Mouse (Mus musculus): ENCODE results near the gene Wfdc9. TPM values are rescaled to one million over a fixed set of nuclear protein-coding genes. Genes with fewer than 3 reads are reported as not detected.

Wfdc9 gene
- total RNA-seq, 1 experiment: not detected

DNA sequence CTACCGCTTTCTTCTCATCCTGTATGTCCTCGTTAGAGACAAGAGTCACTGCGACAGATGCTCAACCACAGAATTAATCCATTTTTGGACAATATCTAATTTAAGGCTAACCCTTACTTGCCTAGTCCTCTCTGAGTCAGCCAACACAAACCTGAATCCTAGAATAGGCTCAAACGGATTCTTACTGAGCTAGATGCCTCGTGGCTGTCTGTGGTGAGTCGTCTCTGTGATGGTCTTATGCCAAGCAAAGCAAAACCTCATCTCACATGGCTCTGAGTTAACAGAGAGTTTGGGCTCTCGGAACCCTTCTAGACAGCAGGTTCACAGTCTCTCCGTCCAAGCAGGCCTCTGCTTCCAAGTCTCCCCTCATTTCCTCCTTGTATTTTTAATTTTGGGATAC, 52.0 kb downstream of the Wfdc9 start:
- H3K27ac ChIP-seq (ENCODE audit: insufficient read depth, low read depth, low read length, poor library complexity, severe bottlenecking): no peak overlapping the region
- TF ChIP-seq HCFC1 (IDR thresholded peaks at IDR 0.05; ENCODE audit: borderline replicate concordance, insufficient read depth, low read length): no peak
- no peak for TF ChIP-seq CHD2 (IDR thresholded peaks at IDR 0.05; ENCODE audit: low read depth, low read length)
- no peaks in the 10 kb centered on the region for H3K36me3 ChIP-seq (ENCODE audit: control insufficient read depth, insufficient read depth, low read length, poor library complexity, severe bottlenecking)
- H3K4me1 ChIP-seq (ENCODE audit: control insufficient read depth in 2 of 2, insufficient read depth in 2 of 2, low read length in 2 of 2, poor library complexity in 1 of 2): no peaks in the 10 kb centered on the region
- no peak overlapping the region for H3K4me3 ChIP-seq (ENCODE audit: insufficient read depth in 1 of 2, low read depth in 1 of 2, low read length in 2 of 2, poor library complexity in 1 of 2, severe bottlenecking in 1 of 2)
- no peak overlapping the region for H3K9ac ChIP-seq (ENCODE audit: insufficient read depth, low read depth, low read length, poor library complexity, severe bottlenecking)
- in situ Hi-C loops (cut with MboI; ENCODE audit: low sequenced_read_pairs in 2 of 2, unreplicated experiment in 2 of 2): no loop called here
- no peaks in the 10 kb centered on the region for H3K9me3 ChIP-seq (ENCODE audit: control insufficient read depth, insufficient read depth, low read depth, low read length)
- DNase-seq (ENCODE audit: low read depth, low spot score): no peak

DNA sequence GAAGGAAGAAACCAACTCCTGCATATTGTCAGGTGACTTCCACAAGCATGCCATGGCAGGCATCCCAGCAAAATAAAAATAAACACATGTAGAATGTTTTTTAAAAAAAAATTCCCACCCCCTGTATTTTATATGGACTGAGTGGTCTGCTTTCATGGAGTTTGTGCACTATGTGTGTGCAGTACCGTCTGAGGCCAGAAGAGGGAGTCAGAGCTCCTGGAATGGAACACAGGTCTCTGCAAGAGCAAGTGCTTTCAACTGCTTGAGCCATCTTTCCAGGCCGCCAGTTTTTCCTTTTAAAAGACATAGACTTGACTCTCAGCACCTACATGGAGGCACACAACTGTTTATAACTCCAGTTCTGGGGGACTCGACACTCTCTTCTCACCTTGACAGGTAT, 52.9 kb downstream of the Wfdc9 start:
- Histone ChIP-seq H3K4me3 (ENCODE audit: insufficient read depth in 1 of 2, low read depth in 1 of 2, low read length in 2 of 2, poor library complexity in 1 of 2, severe bottlenecking in 1 of 2) (no peak overlapping the region), H3K36me3 (ENCODE audit: control insufficient read depth, insufficient read depth, low read length, poor library complexity, severe bottlenecking) (no peaks in the 10 kb centered on the region), H3K9ac (ENCODE audit: insufficient read depth, low read depth, low read length, poor library complexity, severe bottlenecking) (no peak overlapping the region), H3K9me3 (ENCODE audit: control insufficient read depth, insufficient read depth, low read depth, low read length) (no peaks in the 10 kb centered on the region), H3K4me1 (ENCODE audit: control insufficient read depth in 2 of 2, insufficient read depth in 2 of 2, low read length in 2 of 2, poor library complexity in 1 of 2) (no peaks in the 10 kb centered on the region), H3K27ac (ENCODE audit: insufficient read depth, low read depth, low read length, poor library complexity, severe bottlenecking) (no peak overlapping the region)
- TF ChIP-seq CHD2 (IDR thresholded peaks at IDR 0.05; ENCODE audit: low read depth, low read length) (no peak), ZC3H11A (IDR thresholded peaks at IDR 0.05; ENCODE audit: borderline replicate concordance, low read depth, low read length) (no peak), ZNF384 (IDR thresholded peaks at IDR 0.05; ENCODE audit: low read depth, low read length) (no peak), MAFK (IDR thresholded peaks at IDR 0.05; ENCODE audit: insufficient read depth, low read depth, low read length) (no peak), HCFC1 (IDR thresholded peaks at IDR 0.05; ENCODE audit: borderline replicate concordance, insufficient read depth, low read length) (no peak)
- peak; percentile 35 for DNase-seq (ENCODE audit: low read depth, low spot score)
- in situ Hi-C loops (cut with MboI; ENCODE audit: low sequenced_read_pairs in 2 of 2, unreplicated experiment in 2 of 2): no loop called here

DNA sequence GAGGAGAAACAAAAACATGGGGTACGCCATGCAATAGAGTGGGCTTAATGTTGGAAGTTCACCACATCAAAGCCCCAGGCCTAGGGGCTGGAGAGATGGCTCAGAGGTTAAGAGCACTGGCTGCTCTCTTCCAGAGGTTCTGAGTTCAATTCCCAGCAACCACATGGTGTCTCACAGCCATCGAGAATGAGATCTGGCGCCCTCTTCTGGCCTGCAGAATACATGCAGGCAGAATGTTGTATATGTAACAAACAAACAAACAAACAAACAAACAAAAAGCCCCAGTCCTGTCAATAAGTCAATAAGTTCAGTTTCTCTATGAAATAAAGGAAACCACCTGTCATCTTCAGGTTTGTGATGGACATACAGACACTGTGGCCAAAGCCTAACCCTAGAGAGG, 56.2 kb downstream of the Wfdc9 start:
- in situ Hi-C loops (cut with MboI; ENCODE audit: low sequenced_read_pairs in 2 of 2, unreplicated experiment in 2 of 2): no loop called here
- no peak overlapping the region for H3K4me3 ChIP-seq (ENCODE audit: insufficient read depth in 1 of 2, low read depth in 1 of 2, low read length in 2 of 2, poor library complexity in 1 of 2, severe bottlenecking in 1 of 2)

More for the DNA sequence above, 56.2 kb downstream of the Wfdc9 start:
- H3K27ac ChIP-seq (ENCODE audit: insufficient read depth, low read depth, low read length, poor library complexity, severe bottlenecking): no peak overlapping the region
- TF ChIP-seq HCFC1 (IDR thresholded peaks at IDR 0.05; ENCODE audit: borderline replicate concordance, insufficient read depth, low read length): no peak
- no peak overlapping the region for H3K9ac ChIP-seq (ENCODE audit: insufficient read depth, low read depth, low read length, poor library complexity, severe bottlenecking)
- no peaks in the 10 kb centered on the region for H3K4me1 ChIP-seq (ENCODE audit: control insufficient read depth in 2 of 2, insufficient read depth in 2 of 2, low read length in 2 of 2, poor library complexity in 1 of 2)
- no peak for DNase-seq (ENCODE audit: low read depth, low spot score)
- H3K9me3 ChIP-seq (ENCODE audit: control insufficient read depth, insufficient read depth, low read depth, low read length): no peaks in the 10 kb centered on the region
- H3K36me3 ChIP-seq (ENCODE audit: control insufficient read depth, insufficient read depth, low read length, poor library complexity, severe bottlenecking): no peaks in the 10 kb centered on the region

Other genes with a start within 250 kb of the Wfdc9 start
- 102 and 172 TPM in 2 replicates for gene Sdc4, start 212.7 kb downstream of the Wfdc9 start, total RNA-seq (2012; rRNA removed)
- 47.6 and 51.1 TPM in 2 replicates for gene Sys1, start 199.6 kb downstream of the Wfdc9 start, total RNA-seq (2012; rRNA removed)
- 2.1 TPM in 1 of 2 replicates, not detected in the other for gene Gm20458, start 195.6 kb downstream of the Wfdc9 start, total RNA-seq (2012; rRNA removed)
- 0.22 and 0.26 TPM in 2 replicates for gene Trp53tg5, start 182.9 kb downstream of the Wfdc9 start, total RNA-seq (2012; rRNA removed)
- 2.9 and 4.2 TPM in 2 replicates for gene Dbndd2, start 170.5 kb downstream of the Wfdc9 start, total RNA-seq (2012; rRNA removed)
- gene Pigt, start 159.1 kb downstream of the Wfdc9 start, total RNA-seq (2012; rRNA removed): 57.2 and 97.3 TPM in 2 replicates
- 41.5 and 58.4 TPM in 2 replicates for gene Wfdc2, start 94.2 kb downstream of the Wfdc9 start, total RNA-seq (2012; rRNA removed)
- not detected in 2 replicates for gene Spint3, start 83.1 kb downstream of the Wfdc9 start, total RNA-seq (2012; rRNA removed)
- not detected in 2 replicates for gene Wfdc6a, start 71.1 kb downstream of the Wfdc9 start, total RNA-seq (2012; rRNA removed)
- not detected in 2 replicates for gene Eppin, start 63.0 kb downstream of the Wfdc9 start, total RNA-seq (2012; rRNA removed)
- gene Wfdc6b, start 43.1 kb downstream of the Wfdc9 start, total RNA-seq (2012; rRNA removed): not detected in 2 replicates
- gene Wfdc8, start 43.0 kb downstream of the Wfdc9 start, total RNA-seq (2012; rRNA removed): not detected in 2 replicates
- not detected in 2 replicates for gene Wfdc16, start 17.8 kb downstream of the Wfdc9 start, total RNA-seq (2012; rRNA removed)
- gene Wfdc10, start 537 bp downstream of the Wfdc9 start, total RNA-seq (2012; rRNA removed): 0.98 and 3.1 TPM in 2 replicates
- gene Wfdc11, start 17.5 kb upstream of the Wfdc9 start, total RNA-seq (2012; rRNA removed): not detected in 2 replicates
- gene Wfdc13, start 28.5 kb upstream of the Wfdc9 start, total RNA-seq (2012; rRNA removed): not detected in 2 replicates
- not detected in 2 replicates for gene Spint4, start 41.9 kb upstream of the Wfdc9 start, total RNA-seq (2012; rRNA removed)
- 1.6 and 6.6 TPM in 2 replicates for gene Spint5, start 58.7 kb upstream of the Wfdc9 start, total RNA-seq (2012; rRNA removed)
- 0.18 and 0.58 TPM in 2 replicates for gene Wfdc3, start 89.3 kb upstream of the Wfdc9 start, total RNA-seq (2012; rRNA removed)
- 13.3 and 15.1 TPM in 2 replicates for gene Dnttip1, start 89.4 kb upstream of the Wfdc9 start, total RNA-seq (2012; rRNA removed)
- gene Ube2c, start 113.3 kb upstream of the Wfdc9 start, total RNA-seq (2012; rRNA removed): 117 and 159 TPM in 2 replicates
- gene Tnnc2, start 123.4 kb upstream of the Wfdc9 start, total RNA-seq (2012; rRNA removed): 1.5 and 1.7 TPM in 2 replicates
- gene Snx21, start 129.2 kb upstream of the Wfdc9 start, total RNA-seq (2012; rRNA removed): 5.5 and 7.0 TPM in 2 replicates
- 46.4 and 54.7 TPM in 2 replicates for gene Acot8, start 148.3 kb upstream of the Wfdc9 start, total RNA-seq (2012; rRNA removed)
- gene Zswim3, start 148.5 kb upstream of the Wfdc9 start, total RNA-seq (2012; rRNA removed): 6.4 and 7.0 TPM in 2 replicates
- gene Zswim1, start 166.1 kb upstream of the Wfdc9 start, total RNA-seq (2012; rRNA removed): 21.5 and 22.6 TPM in 2 replicates
- gene Spata25, start 172.0 kb upstream of the Wfdc9 start, total RNA-seq (2012; rRNA removed): 0.95 and 1.1 TPM in 2 replicates
- gene Ctsa, start 176.3 kb upstream of the Wfdc9 start, total RNA-seq (2012; rRNA removed): 103 and 216 TPM in 2 replicates
- 3.6 TPM in 2 replicates for gene Neurl2, start 176.9 kb upstream of the Wfdc9 start, total RNA-seq (2012; rRNA removed)
- gene Pltp, start 201.1 kb upstream of the Wfdc9 start, total RNA-seq (2012; rRNA removed): 56.1 and 117 TPM in 2 replicates
- gene Pcif1, start 222.7 kb upstream of the Wfdc9 start, total RNA-seq (2012; rRNA removed): 30.4 and 39.5 TPM in 2 replicates

All from ES-E14 (cell line).